Mouse (Mus musculus): ENCODE measurements at regions not wholly inside any gene's neighbourhood (a gene's known extent, or its start where the extent isn't known, plus 50 kb on each side); places are given as distances from the start of the nearest gene placed in this dataset.

- DNase-seq (ENCODE audit: low spot score in 2 of 2), result no peak
- H3K4me3 ChIP-seq, result peak overlapping the region; percentile 51; the same call in 1 of the 2 replicates
- TF ChIP-seq CTCF (conservative IDR thresholded peaks at IDR 0.05), result no peak
- no peak overlapping the region for H3K27ac ChIP-seq
Measured at GRCm38 (mm10) chr16:76432304-76432703, 58.7 kb upstream of the Nrip1 start.

DNA sequence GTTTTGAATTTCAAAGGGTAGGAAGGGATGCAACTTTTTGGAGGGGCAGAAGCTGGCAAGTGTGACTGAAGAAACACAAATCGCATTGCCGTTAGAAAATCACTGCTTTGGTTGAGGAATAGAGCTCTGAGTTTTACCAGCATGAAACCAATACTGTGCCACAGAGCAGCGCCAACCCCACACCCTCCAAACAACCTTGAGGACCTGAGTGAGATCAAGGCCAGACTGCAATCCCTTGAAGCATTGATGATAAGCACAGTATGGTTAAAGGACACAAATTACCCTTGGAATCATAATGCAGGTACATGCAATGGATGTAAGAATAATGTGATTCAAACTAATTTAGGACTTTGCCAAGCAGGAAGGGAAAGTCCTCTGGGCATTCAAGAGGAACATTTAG is 55.5 kb upstream of the Nrip1 start:
- no peak for DNase-seq (ENCODE audit: low spot score in 2 of 2)
- Histone ChIP-seq H3K27ac (no peak overlapping the region), H3K4me3 (no peak overlapping the region)
- TF ChIP-seq CTCF (conservative IDR thresholded peaks at IDR 0.05), result no peak

DNA sequence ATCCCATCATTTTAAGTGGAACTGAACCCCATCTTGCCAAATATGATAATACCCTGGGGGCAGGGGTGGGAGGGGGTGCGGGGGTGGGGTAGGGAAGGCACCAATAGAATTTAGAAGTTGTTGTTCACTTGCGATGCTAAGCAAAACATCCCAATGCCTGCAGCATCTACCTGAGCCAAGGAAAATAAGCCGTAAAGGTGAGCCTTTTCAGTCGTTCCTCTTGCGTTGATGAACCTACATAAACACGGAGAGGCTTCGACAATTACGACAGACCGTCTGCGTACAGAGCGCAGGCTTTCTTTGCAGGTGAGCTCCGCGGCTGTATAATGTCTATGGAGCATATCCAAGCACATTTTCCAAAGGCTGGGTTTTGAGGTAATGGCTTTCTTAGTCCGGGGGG is 50.3 kb upstream of the Nrip1 start:
- no peak for TF ChIP-seq CTCF (conservative IDR thresholded peaks at IDR 0.05)
- H3K27ac ChIP-seq, result no peak overlapping the region
- DNase-seq (ENCODE audit: low spot score in 2 of 2), result no peak
- no peak overlapping the region for H3K4me3 ChIP-seq

All from layer of hippocampus, adult 2 months (tissue).